Mouse (Mus musculus): ENCODE data around the gene Lrrc55.

- no peak for TF ChIP-seq CTCF (IDR thresholded peaks at IDR 0.05; ENCODE audit: insufficient read depth, low read depth, low read length)
- TF ChIP-seq POLR2A (IDR thresholded peaks at IDR 0.05; ENCODE audit: insufficient read depth, low read depth, low read length): no peak
These were observed 29.4 kb downstream of the Lrrc55 start for GRCm38 (mm10) chr2:85167624-85168023.

Measured in olfactory bulb, adult 2 months (tissue).